Mouse (Mus musculus): ENCODE results near the gene Amigo2. TPM values are rescaled to one million over a fixed set of nuclear protein-coding genes. Genes with fewer than 3 reads are reported as not detected.

The Amigo2 gene
- total and polyA plus RNA-seq, 2 experiments from 2014 or later, result 20.1 to 22.4 TPM

GRCm38 (mm10) chr15:97275626-97276395 lies 28.7 kb upstream of the Amigo2 start:
- no peak overlapping the region for H3K9ac ChIP-seq (replicated peaks; ENCODE audit: low read length, poor library complexity, severe bottlenecking)
- DNase-seq (ENCODE audit: low spot score), result peak; percentile 19
- no peak overlapping the region for H3K4me3 ChIP-seq (ENCODE audit: low read depth, low read length)
- TF ChIP-seq CTCF (IDR thresholded peaks at IDR 0.05), result no peak
- H3K9me3 ChIP-seq (ENCODE audit: low read length), result no peaks in the 10 kb centered on the region
- H3K27me3 ChIP-seq (ENCODE audit: insufficient read depth, low read length), result no peaks in the 10 kb centered on the region
- no peak overlapping the region for H3K4me2 ChIP-seq (ENCODE audit: low read depth, low read length, poor library complexity, severe bottlenecking)
- H3K36me3 ChIP-seq (ENCODE audit: insufficient read depth, low read length), result no peaks in the 10 kb centered on the region
- 66% methylated on average over 12 of the region's 12 CpGs for WGBS
- peaks cover 5% of the 10 kb centered on the region; the same call in 1 of the 2 replicates for H3K4me1 ChIP-seq (ENCODE audit: insufficient read depth, low read length)
- no peak for ATAC-seq (ENCODE audit: low FRiP score)
- no peak overlapping the region; the same call in 1 of the 2 replicates for H3K27ac ChIP-seq (ENCODE audit: low read depth, low read length)

GRCm38 (mm10) chr15:97272831-97273230 lies 25.7 kb upstream of the Amigo2 start:
- Histone ChIP-seq H3K9me3 (ENCODE audit: low read length) (no peaks in the 10 kb centered on the region), H3K4me3 (ENCODE audit: low read depth, low read length) (no peak overlapping the region), H3K36me3 (ENCODE audit: insufficient read depth, low read length) (no peaks in the 10 kb centered on the region), H3K9ac (replicated peaks; ENCODE audit: low read length, poor library complexity, severe bottlenecking) (no peak overlapping the region), H3K4me2 (ENCODE audit: low read depth, low read length, poor library complexity, severe bottlenecking) (no peak overlapping the region), H3K27ac (ENCODE audit: low read depth, low read length) (no peak overlapping the region), H3K27me3 (ENCODE audit: insufficient read depth, low read length) (no peaks in the 10 kb centered on the region), H3K4me1 (ENCODE audit: insufficient read depth, low read length) (peaks cover 5% of the 10 kb centered on the region; the same call in 1 of the 2 replicates)
- ATAC-seq (ENCODE audit: low FRiP score), result no peak
- DNase-seq (ENCODE audit: low spot score), result no peak
- TF ChIP-seq CTCF (IDR thresholded peaks at IDR 0.05), result no peak
- 66% methylated on average over 3 of the region's 3 CpGs for WGBS

- 40% methylated on average over 7 of the region's 7 CpGs for WGBS
- DNase-seq (ENCODE audit: low spot score) (peak; percentile 58), ATAC-seq (ENCODE audit: low FRiP score) (0 out of 2 replicates have a peak, but pooled peaks have one; percentile 56)
- no peak overlapping the region for H3K27ac ChIP-seq (ENCODE audit: low read depth, low read length)
- H3K4me2 ChIP-seq (ENCODE audit: low read depth, low read length, poor library complexity, severe bottlenecking), result no peak overlapping the region
- no peak overlapping the region for H3K4me3 ChIP-seq (ENCODE audit: low read depth, low read length)
- H3K9me3 ChIP-seq (ENCODE audit: low read length), result no peaks in the 10 kb centered on the region
- peaks cover 5% of the 10 kb centered on the region; the same call in 1 of the 2 replicates for H3K4me1 ChIP-seq (ENCODE audit: insufficient read depth, low read length)
- H3K9ac ChIP-seq (replicated peaks; ENCODE audit: low read length, poor library complexity, severe bottlenecking), result no peak overlapping the region
- no peak for TF ChIP-seq CTCF (IDR thresholded peaks at IDR 0.05)
- H3K27me3 ChIP-seq (ENCODE audit: insufficient read depth, low read length), result no peaks in the 10 kb centered on the region
- H3K36me3 ChIP-seq (ENCODE audit: insufficient read depth, low read length), result no peaks in the 10 kb centered on the region
Measured at GRCm38 (mm10) chr15:97271985-97272697, 25.1 kb upstream of the Amigo2 start.

GRCm38 (mm10) chr15:97267094-97267695 lies 20.1 kb upstream of the Amigo2 start:
- no peak overlapping the region for H3K27ac ChIP-seq (ENCODE audit: low read depth, low read length)
- H3K27me3 ChIP-seq (ENCODE audit: insufficient read depth, low read length), result no peaks in the 10 kb centered on the region
- H3K4me2 ChIP-seq (ENCODE audit: low read depth, low read length, poor library complexity, severe bottlenecking), result no peak overlapping the region
- no peak for TF ChIP-seq CTCF (IDR thresholded peaks at IDR 0.05)
- no peak overlapping the region for H3K4me3 ChIP-seq (ENCODE audit: low read depth, low read length)
- no peaks in the 10 kb centered on the region for H3K36me3 ChIP-seq (ENCODE audit: insufficient read depth, low read length)
- no peak overlapping the region for H3K9ac ChIP-seq (replicated peaks; ENCODE audit: low read length, poor library complexity, severe bottlenecking)
- 0 out of 2 replicates have a peak, but pooled peaks cover 2% of the 10 kb centered on the region for H3K4me1 ChIP-seq (ENCODE audit: insufficient read depth, low read length)
- no peak for ATAC-seq (ENCODE audit: low FRiP score)
- no peaks in the 10 kb centered on the region for H3K9me3 ChIP-seq (ENCODE audit: low read length)
- 65% methylated on average over 8 of the region's 8 CpGs for WGBS
- DNase-seq (ENCODE audit: low spot score), result no peak

- Histone ChIP-seq H3K4me1 (ENCODE audit: insufficient read depth, low read length) (no peaks in the 10 kb centered on the region), H3K27ac (ENCODE audit: low read depth, low read length) (no peak overlapping the region), H3K4me3 (ENCODE audit: low read depth, low read length) (no peak overlapping the region), H3K9me3 (ENCODE audit: low read length) (no peaks in the 10 kb centered on the region), H3K27me3 (ENCODE audit: insufficient read depth, low read length) (no peaks in the 10 kb centered on the region), H3K36me3 (ENCODE audit: insufficient read depth, low read length) (no peaks in the 10 kb centered on the region), H3K4me2 (ENCODE audit: low read depth, low read length, poor library complexity, severe bottlenecking) (no peak overlapping the region), H3K9ac (replicated peaks; ENCODE audit: low read length, poor library complexity, severe bottlenecking) (no peak overlapping the region)
- 85% methylated on average over 14 of the region's 14 CpGs for WGBS
- TF ChIP-seq CTCF (IDR thresholded peaks at IDR 0.05), result no peak
- DNase-seq (ENCODE audit: low spot score) (no peak), ATAC-seq (ENCODE audit: low FRiP score) (no peak)
Measured at GRCm38 (mm10) chr15:97266236-97266845, 19.3 kb upstream of the Amigo2 start.

All from midbrain, postnatal 0 days (tissue).